Mouse (Mus musculus) T-helper 17 cell (primary cell): ENCODE data around the gene Krt23.

ENCODE experiments used
- in situ Hi-C, 2 experiments: fragments of 300-600 bp; cut with MboI, MseI; formaldehyde crosslinking; loops; 1 replicate in 1 of 2; 2 replicates in 1 of 2; pipeline ENCODE4 v1.15.1; 2025; ENCODE audit warnings: high pct_unique_total_duplicates in 2 of 2

Gene Krt23

GRCm38 (mm10) chr11:99454759-99455158 is 38.2 kb downstream of the Krt23 start:
- in situ Hi-C loops = no loop called here

GRCm38 (mm10) chr11:99454044-99454443 is 38.9 kb downstream of the Krt23 start:
- in situ Hi-C loops = no loop called here

- in situ Hi-C loops = no loop called here
Observed at GRCm38 (mm10) chr11:99448769-99449168, 44.2 kb downstream of the Krt23 start.

- in situ Hi-C loops = no loop called here
Observed at GRCm38 (mm10) chr11:99441220-99441619, 51.7 kb downstream of the Krt23 start.

GRCm38 (mm10) chr11:99439465-99439864 is 53.5 kb downstream of the Krt23 start:
- in situ Hi-C loops = no loop called here

- in situ Hi-C loops = no loop called here
Observed at GRCm38 (mm10) chr11:99437972-99438371, 55.0 kb downstream of the Krt23 start, which contains the start of gene Krt20. TSS of gene Krt20 (minus strand) at chr11:99438150.

GRCm38 (mm10) chr11:99436625-99437024 is 56.3 kb downstream of the Krt23 start:
- in situ Hi-C loops = no loop called here

GRCm38 (mm10) chr11:99430670-99431069 is 62.3 kb downstream of the Krt23 start:
- in situ Hi-C loops = no loop called here
